Mouse (Mus musculus) liver, adult 2 months (tissue): ENCODE measurements around the gene C1ql4.

Experiments used
- CTCF ChIP-seq: fragments of 200-500 bp; IDR thresholded peaks from 2 replicates; pipeline ENCODE4 v1.5.1; 2011; ENCODE audit warnings: low read depth, low read length, control low read depth
- POLR2A ChIP-seq: fragments of 200-500 bp; IDR thresholded peaks from 2 replicates; pipeline ENCODE4 v1.6.1; 2011; ENCODE audit warnings: low read length, control low read depth; ENCODE audit not compliant: insufficient read depth; ENCODE audit errors: extremely low read depth

GRCm38 (mm10) chr15:99055511-99055961, 32.1 kb downstream of the C1ql4 start:
- TF ChIP-seq CTCF (no peak), POLR2A (no peak)
